Mouse (Mus musculus) forebrain, embryonic 16.5 days (tissue): ENCODE data around the gene Tut7. TPM values are rescaled to one million over a fixed set of nuclear protein-coding genes. Genes with fewer than 3 reads are reported as not detected.

Experiments
- ATAC-seq: fragments of 200-750 bp; cut with Nextera tagmentation; 2 replicates; pipeline ENCODE4 v1.8.0; 2017; ENCODE audit warnings: mild to moderate bottlenecking, moderate library complexity
- H3K27ac ChIP-seq: fragments of 300-500 bp; sonication (generic); 2 replicates; pipeline ENCODE4 v1.5.1; 2014; ENCODE audit warnings: low read length, control low read depth
- H3K27me3 ChIP-seq: fragments of 300-500 bp; sonication (generic); replicated peaks from 2 replicates; pipeline ENCODE4 v1.6.1; 2014; ENCODE audit warnings: low read length; ENCODE audit not compliant: control insufficient read depth, insufficient read depth
- H3K36me3 ChIP-seq: fragments of 300-500 bp; sonication (generic); 2 replicates; pipeline ENCODE4 v1.6.1; 2014; ENCODE audit not compliant: control insufficient read depth, insufficient read depth
- H3K4me1 ChIP-seq: fragments of 300-500 bp; sonication (generic); replicated peaks from 2 replicates; pipeline ENCODE4 v1.6.1; 2014; ENCODE audit warnings: low read length; ENCODE audit not compliant: control insufficient read depth, insufficient read depth
- H3K4me2 ChIP-seq: fragments of 300-500 bp; sonication (generic); 2 replicates; pipeline ENCODE4 v1.6.1; 2014; ENCODE audit warnings: mild to moderate bottlenecking, low read length, control low read depth
- H3K4me3 ChIP-seq: fragments of 300-500 bp; sonication (generic); replicated peaks from 2 replicates; pipeline ENCODE4 v1.5.1; 2014; ENCODE audit warnings: mild to moderate bottlenecking, low read length, control low read depth
- H3K9ac ChIP-seq: fragments of 300-500 bp; sonication (generic); replicated peaks from 2 replicates; pipeline ENCODE4 v1.6.1; 2014; ENCODE audit warnings: low read depth, low read length, control low read depth
- H3K9me3 ChIP-seq: fragments of 300-500 bp; sonication (generic); 2 replicates; pipeline ENCODE4 v1.6.1; 2016; ENCODE audit warnings: low read length; ENCODE audit not compliant: control insufficient read depth
- WGBS: fragments of 180-500 bp; shearing (Covaris S2); extraction: QIAGEN DNeasy Blood & Tissue Kit; methylation state at CpG from one replicate; pipeline ENCODE4 v1.1.7; 2014; 5-methylcytosine and 5-hydroxymethylcytosine counted together
- polyA plus RNA-seq: library from polyadenylated mRNA; unstranded; fragments of >200 nt; fragmentation: Nextera tagmentation; extraction: Ambion mirVana; gene quantifications from 2 replicates; pipeline ENCODE4 v1.2.1, GENCODE M21; 2015

The Tut7 gene
- polyA plus RNA-seq, 1 experiment from 2014 or later, result 65.1 TPM

GRCm38 (mm10) chr13:59834786-59835452 lies 12.0 kb upstream of the Tut7 start:
- no peaks in the 10 kb centered on the region for H3K36me3 ChIP-seq
- WGBS, result 56% methylated on average over 4 of the region's 4 CpGs
- no peaks in the 10 kb centered on the region for H3K4me1 ChIP-seq
- H3K9me3 ChIP-seq, result no peaks in the 10 kb centered on the region
- H3K27ac ChIP-seq, result no peak overlapping the region
- ATAC-seq, result peak; percentile 54; the same call in 1 of the 2 replicates
- H3K4me2 ChIP-seq, result no peak overlapping the region
- H3K9ac ChIP-seq, result no peak overlapping the region
- H3K4me3 ChIP-seq, result no peak overlapping the region
- H3K27me3 ChIP-seq, result no peaks in the 10 kb centered on the region

GRCm38 (mm10) chr13:59832871-59833270 lies 9.9 kb upstream of the Tut7 start:
- H3K4me3 ChIP-seq, result no peak overlapping the region
- H3K9me3 ChIP-seq, result no peaks in the 10 kb centered on the region
- no peaks in the 10 kb centered on the region for H3K27me3 ChIP-seq
- H3K9ac ChIP-seq, result no peak overlapping the region
- H3K4me2 ChIP-seq, result no peak overlapping the region
- H3K36me3 ChIP-seq, result no peaks in the 10 kb centered on the region
- no peaks in the 10 kb centered on the region for H3K4me1 ChIP-seq
- 86% methylated on average over 7 of the region's 7 CpGs for WGBS
- H3K27ac ChIP-seq, result no peak overlapping the region
- no peak for ATAC-seq

GRCm38 (mm10) chr13:59832454-59832853 lies 9.5 kb upstream of the Tut7 start:
- Histone ChIP-seq H3K27me3 (no peaks in the 10 kb centered on the region), H3K4me3 (no peak overlapping the region), H3K4me1 (no peaks in the 10 kb centered on the region), H3K27ac (no peak overlapping the region), H3K9me3 (no peaks in the 10 kb centered on the region), H3K36me3 (no peaks in the 10 kb centered on the region), H3K4me2 (no peak overlapping the region), H3K9ac (no peak overlapping the region)
- ATAC-seq, result no peak
- WGBS, result 73% methylated on average over 7 of the region's 7 CpGs

GRCm38 (mm10) chr13:59825966-59826365 lies 3.0 kb upstream of the Tut7 start:
- no peak overlapping the region for H3K4me3 ChIP-seq
- H3K4me2 ChIP-seq, result no peak overlapping the region
- peaks cover 11% of the 10 kb centered on the region for H3K4me1 ChIP-seq
- no peaks in the 10 kb centered on the region for H3K9me3 ChIP-seq
- H3K27ac ChIP-seq, result no peak overlapping the region
- no peak for ATAC-seq
- H3K27me3 ChIP-seq, result no peaks in the 10 kb centered on the region; the same call in 1 of the 2 replicates
- no peaks in the 10 kb centered on the region for H3K36me3 ChIP-seq
- no peak overlapping the region for H3K9ac ChIP-seq

GRCm38 (mm10) chr13:59820836-59821235 lies 2.1 kb downstream of the Tut7 start:
- Histone ChIP-seq H3K4me2 (0 out of 2 replicates have a peak overlapping the region, but pooled peaks have one; percentile 9), H3K4me3 (no peak overlapping the region), H3K9me3 (no peaks in the 10 kb centered on the region), H3K4me1 (peaks cover 30% of the 10 kb centered on the region), H3K27ac (no peak overlapping the region), H3K27me3 (no peaks in the 10 kb centered on the region), H3K36me3 (peaks cover 8% of the 10 kb centered on the region; the same call in 1 of the 2 replicates), H3K9ac (no peak overlapping the region)
- no peak for ATAC-seq
- WGBS, result 86% methylated on average over 3 of the region's 3 CpGs

- no peak for ATAC-seq
- WGBS, result 75% methylated on average over 4 of the region's 4 CpGs
Observed at GRCm38 (mm10) chr13:59820114-59820513, 2.8 kb downstream of the Tut7 start.

GRCm38 (mm10) chr13:59817352-59817751 lies 5.6 kb downstream of the Tut7 start:
- no peak for ATAC-seq

More at GRCm38 (mm10) chr13:59820114-59820513, 2.8 kb downstream of the Tut7 start:
- H3K27ac ChIP-seq, result no peak overlapping the region
- peak overlapping the region; percentile 32; the same call in 1 of the 2 replicates for H3K4me2 ChIP-seq
- no peaks in the 10 kb centered on the region for H3K27me3 ChIP-seq
- H3K4me1 ChIP-seq, result peaks cover 30% of the 10 kb centered on the region
- peaks cover 12% of the 10 kb centered on the region; the same call in 1 of the 2 replicates for H3K36me3 ChIP-seq
- no peak overlapping the region for H3K9ac ChIP-seq
- H3K4me3 ChIP-seq, result no peak overlapping the region
- H3K9me3 ChIP-seq, result no peaks in the 10 kb centered on the region

GRCm38 (mm10) chr13:59814109-59814591 lies 8.8 kb downstream of the Tut7 start:
- no peak overlapping the region for H3K27ac ChIP-seq

More at GRCm38 (mm10) chr13:59817352-59817751, 5.6 kb downstream of the Tut7 start:
- no peak overlapping the region for H3K27ac ChIP-seq
- H3K9ac ChIP-seq, result no peak overlapping the region
- peaks cover 22% of the 10 kb centered on the region; the same call in 1 of the 2 replicates for H3K36me3 ChIP-seq
- H3K27me3 ChIP-seq, result no peaks in the 10 kb centered on the region
- no peaks in the 10 kb centered on the region for H3K9me3 ChIP-seq
- no peak overlapping the region for H3K4me3 ChIP-seq
- H3K4me1 ChIP-seq, result peaks cover 30% of the 10 kb centered on the region
- 93% methylated on average over 4 of the region's 4 CpGs for WGBS
- no peak overlapping the region for H3K4me2 ChIP-seq

GRCm38 (mm10) chr13:59811581-59811980 lies 11.4 kb downstream of the Tut7 start:
- peaks cover 61% of the 10 kb centered on the region for H3K36me3 ChIP-seq
- H3K27me3 ChIP-seq, result no peaks in the 10 kb centered on the region
- no peak overlapping the region for H3K4me2 ChIP-seq
- ATAC-seq, result no peak
- no peaks in the 10 kb centered on the region for H3K4me1 ChIP-seq
- no peak overlapping the region for H3K4me3 ChIP-seq
- no peaks in the 10 kb centered on the region for H3K9me3 ChIP-seq
- WGBS, result 93% methylated on average over 3 of the region's 3 CpGs
- no peak overlapping the region for H3K27ac ChIP-seq
- no peak overlapping the region for H3K9ac ChIP-seq

More at GRCm38 (mm10) chr13:59814109-59814591, 8.8 kb downstream of the Tut7 start:
- ATAC-seq, result no peak
- Histone ChIP-seq H3K4me2 (no peak overlapping the region), H3K4me3 (no peak overlapping the region), H3K9ac (no peak overlapping the region), H3K36me3 (peaks cover 44% of the 10 kb centered on the region), H3K9me3 (no peaks in the 10 kb centered on the region), H3K4me1 (peaks cover 5% of the 10 kb centered on the region; the same call in 1 of the 2 replicates), H3K27me3 (no peaks in the 10 kb centered on the region)
- WGBS, result 80% methylated on average over 6 of the region's 6 CpGs
